Mouse (Mus musculus): Measurements from ENCODE around the gene Myo9b.

- TF ChIP-seq CTCF (IDR thresholded peaks at IDR 0.05; ENCODE audit: control insufficient read depth, insufficient read depth, insufficient replicate concordance, low read depth, low read length) (no peak), POLR2A (IDR thresholded peaks at IDR 0.05; ENCODE audit: control insufficient read depth, low read depth, low read length) (no peak)
Observed at GRCm38 (mm10) chr8:71299716-71300115, 27.2 kb downstream of the Myo9b start.
